Mouse (Mus musculus): Measurements from ENCODE around the gene Gne. TPM values are rescaled to one million over a fixed set of nuclear protein-coding genes. Genes with fewer than 3 reads are reported as not detected.

Gne gene
- 31.5 and 32.3 TPM in 2 replicates for total RNA-seq (2017)

DNA sequence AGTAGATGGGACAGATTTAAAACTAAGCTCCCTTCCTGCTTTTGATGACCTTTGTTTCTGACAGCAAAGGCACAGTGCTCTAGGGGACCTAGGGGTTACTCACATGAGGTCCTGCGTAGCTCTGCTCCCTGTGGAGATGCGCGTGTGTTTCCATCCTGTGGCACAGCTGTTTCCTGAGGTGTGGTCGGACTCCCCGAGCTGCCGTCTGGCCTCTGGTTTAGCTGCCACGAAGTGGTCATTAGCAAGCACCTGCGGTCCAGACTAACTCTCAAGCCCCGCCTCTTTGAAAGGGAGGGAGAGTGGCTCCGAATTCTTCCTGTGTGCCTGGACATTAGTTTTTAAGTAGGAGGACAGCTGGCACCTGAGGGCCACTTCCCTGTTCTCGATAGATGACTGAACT is at the start of gene Gne:
Gne (minus strand) TSS at position 233 of the 400 bp plus-strand sequence.
- ATAC-seq (replicated peaks in 1 of 2; ENCODE audit: insufficient read depth in 1 of 2, low FRiP score in 2 of 2, low TSS enrichment in 1 of 2, low read depth in 1 of 2, poor library complexity in 2 of 2, severe bottlenecking in 2 of 2): peak; percentile 37 to 84

DNA sequence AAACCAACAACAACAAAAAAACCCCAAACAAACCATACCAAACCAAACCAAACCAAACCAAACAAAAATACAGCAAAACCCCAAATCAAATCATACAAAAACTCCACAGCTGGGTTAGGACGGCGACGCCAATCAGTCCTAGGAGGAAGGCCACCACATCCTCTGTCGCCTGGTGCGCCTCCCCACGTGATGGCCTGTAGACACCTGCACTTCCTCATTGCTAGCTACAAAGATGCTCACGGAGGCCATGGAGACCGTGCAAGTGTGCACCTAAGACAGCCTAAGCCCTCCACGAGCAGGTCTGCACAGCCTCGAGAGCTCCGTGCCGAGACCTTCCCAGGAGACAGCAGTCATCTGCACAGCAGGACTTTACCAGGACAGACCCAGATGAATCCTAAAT is 42.8 kb upstream of the Gne start:
- peak; percentile 68 to 69; a peak in 3 of 4 replicates for ATAC-seq (replicated peaks in 1 of 2; ENCODE audit: insufficient read depth in 1 of 2, low FRiP score in 2 of 2, low TSS enrichment in 1 of 2, low read depth in 1 of 2, poor library complexity in 2 of 2, severe bottlenecking in 2 of 2)

DNA sequence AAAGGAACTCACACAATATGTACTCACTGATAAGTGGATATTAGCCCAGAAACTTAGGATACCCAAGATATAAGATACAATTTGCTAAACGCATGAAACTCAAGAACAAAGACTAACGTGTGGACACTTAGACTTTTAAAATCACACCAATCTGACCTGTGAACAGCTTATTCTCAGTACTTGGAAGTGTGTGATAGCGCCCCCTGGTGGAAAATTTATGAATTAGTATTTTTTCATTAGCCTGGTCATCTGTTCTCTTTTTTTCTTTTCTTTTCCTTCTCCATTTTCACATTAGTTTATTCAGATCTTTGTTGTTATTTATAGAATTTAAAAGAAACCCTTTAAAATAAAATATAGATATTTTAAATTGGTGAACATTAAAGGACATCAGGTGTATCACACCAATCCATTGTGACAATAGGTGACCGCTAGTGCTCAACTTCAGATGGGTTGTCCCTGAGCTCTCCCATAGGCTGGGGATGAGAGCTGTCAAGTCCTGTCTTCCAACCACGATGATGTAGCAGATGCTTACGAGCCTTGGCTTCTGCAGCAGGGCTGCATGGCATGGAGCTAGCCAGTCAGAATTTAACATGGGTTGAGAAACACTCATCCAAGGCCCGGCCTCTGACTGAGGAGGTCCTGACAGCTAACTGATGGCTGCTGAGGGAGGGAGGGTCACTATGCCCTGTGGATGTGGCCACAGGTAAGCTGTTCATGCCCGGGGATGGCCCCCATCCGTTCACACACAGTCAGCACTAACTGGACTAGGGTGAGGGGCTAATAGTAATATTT is 35.6 kb upstream of the Gne start:
- ATAC-seq (replicated peaks in 1 of 2; ENCODE audit: insufficient read depth in 1 of 2, low FRiP score in 2 of 2, low TSS enrichment in 1 of 2, low read depth in 1 of 2, poor library complexity in 2 of 2, severe bottlenecking in 2 of 2): no peak

DNA sequence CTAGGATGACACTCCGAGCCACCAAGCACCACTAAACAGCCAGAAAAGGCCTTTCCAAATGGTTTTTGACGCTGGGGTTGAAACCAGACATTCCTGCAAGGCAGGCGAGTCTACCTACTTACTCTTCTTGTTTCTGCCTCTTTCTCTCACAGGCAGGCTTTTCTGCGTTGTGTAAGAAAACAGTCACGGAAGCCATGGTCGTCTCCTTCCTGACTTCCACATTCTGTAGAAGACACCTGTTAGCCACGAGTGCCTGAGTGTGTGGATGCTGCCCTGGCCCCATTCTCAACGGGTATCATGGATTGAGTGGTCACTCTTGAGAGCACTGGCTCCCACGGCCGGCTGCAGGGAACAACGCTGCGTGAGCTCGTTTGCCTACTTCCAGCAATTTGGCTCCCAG is 31.1 kb upstream of the Gne start:
- no peak for ATAC-seq (replicated peaks in 1 of 2; ENCODE audit: insufficient read depth in 1 of 2, low FRiP score in 2 of 2, low TSS enrichment in 1 of 2, low read depth in 1 of 2, poor library complexity in 2 of 2, severe bottlenecking in 2 of 2)

DNA sequence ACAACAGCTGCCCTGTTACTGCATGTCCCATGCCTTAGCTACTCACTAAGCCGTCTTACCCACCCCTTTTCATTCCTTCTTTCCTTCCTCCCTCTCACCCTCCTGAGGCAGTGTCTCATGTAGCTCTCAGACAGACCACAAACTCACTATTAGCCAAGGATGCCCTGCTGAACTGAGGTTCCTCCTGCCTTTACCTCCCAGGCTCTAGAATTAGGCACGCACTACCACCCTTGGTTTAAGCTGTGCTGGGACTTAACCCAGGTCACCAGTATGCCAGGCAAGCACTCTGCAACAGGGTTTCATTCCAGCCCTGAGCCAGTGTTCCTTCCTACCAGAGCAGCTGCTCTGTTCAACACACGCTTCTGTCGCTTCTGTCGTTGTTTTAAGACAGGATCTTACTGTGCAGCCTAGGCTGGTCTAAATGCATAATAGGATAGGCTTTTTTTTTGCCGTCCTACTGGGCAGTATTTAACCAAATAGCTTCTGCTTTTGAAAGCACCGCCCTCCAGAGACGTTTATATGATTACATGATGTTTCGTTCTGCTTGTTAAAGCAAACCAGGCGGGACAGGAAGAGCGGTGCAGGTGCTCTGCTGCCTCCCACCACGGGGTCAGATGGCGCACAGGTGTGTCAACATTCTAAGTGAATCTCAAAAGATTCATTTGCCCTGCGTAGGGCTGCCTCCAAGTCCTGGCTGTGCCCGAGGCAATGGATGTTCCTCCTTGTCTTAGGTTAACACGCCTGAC is 29.6 kb upstream of the Gne start:
- ATAC-seq (replicated peaks in 1 of 2; ENCODE audit: insufficient read depth in 1 of 2, low FRiP score in 2 of 2, low TSS enrichment in 1 of 2, low read depth in 1 of 2, poor library complexity in 2 of 2, severe bottlenecking in 2 of 2): peak; percentile 33 to 58

GRCm38 (mm10) chr4:44112741-44113140 is 28.8 kb upstream of the Gne start:
- ATAC-seq (replicated peaks in 1 of 2; ENCODE audit: insufficient read depth in 1 of 2, low FRiP score in 2 of 2, low TSS enrichment in 1 of 2, low read depth in 1 of 2, poor library complexity in 2 of 2, severe bottlenecking in 2 of 2): no peak

DNA sequence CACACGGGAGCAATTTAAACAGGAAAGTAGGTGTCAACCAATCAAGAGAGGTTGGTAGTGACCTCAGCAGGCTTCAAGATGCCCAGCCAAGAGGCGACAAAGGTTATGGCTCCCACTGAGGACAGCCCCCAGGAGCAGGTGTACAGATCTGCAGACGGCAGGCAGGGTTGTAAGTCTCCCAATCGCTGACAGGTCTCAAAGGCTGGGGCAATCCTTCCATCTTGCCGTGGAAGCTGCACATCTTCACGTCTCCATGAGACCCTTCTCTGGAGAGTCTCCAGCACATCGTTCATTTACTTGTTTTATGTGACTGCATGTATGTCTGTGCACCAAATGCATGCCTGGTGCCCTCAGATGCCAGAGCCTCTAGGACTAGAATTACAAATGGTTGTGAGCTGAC is 26.8 kb upstream of the Gne start:
- no peak for ATAC-seq (replicated peaks in 1 of 2; ENCODE audit: insufficient read depth in 1 of 2, low FRiP score in 2 of 2, low TSS enrichment in 1 of 2, low read depth in 1 of 2, poor library complexity in 2 of 2, severe bottlenecking in 2 of 2)

DNA sequence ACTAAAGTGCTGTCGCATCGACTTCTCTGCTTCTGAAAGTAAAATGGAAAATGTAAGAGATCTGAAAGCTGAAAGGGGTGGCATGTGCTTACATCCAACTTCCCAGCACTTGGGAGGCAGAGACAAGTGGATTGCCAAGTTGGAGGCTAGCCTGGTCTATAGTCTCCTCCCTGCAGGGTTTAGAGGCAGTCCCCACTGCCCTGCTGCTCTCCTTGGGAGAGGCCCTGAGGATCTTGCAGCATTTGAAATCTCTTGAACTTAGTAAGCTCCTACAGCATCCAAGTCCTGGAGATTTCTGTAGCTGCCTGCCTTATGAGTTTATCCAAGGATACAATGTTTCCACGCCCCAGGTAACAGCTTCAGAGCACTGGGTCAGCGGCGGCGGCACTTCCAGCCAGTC is 24.3 kb upstream of the Gne start:
- ATAC-seq (replicated peaks in 1 of 2; ENCODE audit: insufficient read depth in 1 of 2, low FRiP score in 2 of 2, low TSS enrichment in 1 of 2, low read depth in 1 of 2, poor library complexity in 2 of 2, severe bottlenecking in 2 of 2): no peak

GRCm38 (mm10) chr4:44107339-44107738 is 23.4 kb upstream of the Gne start:
- ATAC-seq (replicated peaks in 1 of 2; ENCODE audit: insufficient read depth in 1 of 2, low FRiP score in 2 of 2, low TSS enrichment in 1 of 2, low read depth in 1 of 2, poor library complexity in 2 of 2, severe bottlenecking in 2 of 2): no peak

DNA sequence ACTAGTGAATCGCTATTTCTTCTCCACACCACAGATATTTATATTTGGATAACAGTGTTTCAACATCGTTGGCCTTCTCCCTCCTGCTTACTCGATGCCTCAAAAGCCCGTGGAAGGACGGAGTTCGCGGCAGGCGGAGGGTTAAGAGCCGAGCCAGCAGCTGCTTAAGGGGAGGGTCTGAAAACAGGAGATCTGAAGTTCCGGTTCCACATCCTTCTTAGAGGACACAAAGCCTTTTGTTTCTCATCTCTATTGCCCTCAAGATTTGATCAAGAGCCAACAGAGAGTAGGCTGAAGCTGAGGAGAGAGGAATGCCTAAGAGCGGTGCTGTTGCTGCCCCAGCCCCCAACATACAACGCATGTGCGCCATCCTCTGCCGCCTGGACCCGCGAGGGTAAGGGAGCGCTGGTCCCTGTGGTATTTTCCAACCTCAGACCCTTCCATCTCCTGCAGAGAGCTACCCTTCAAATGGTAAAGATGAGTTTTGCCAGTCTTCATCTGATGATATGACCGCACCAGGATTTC is 22.4 kb upstream of the Gne start:
- peak; percentile 29 to 41; a peak in 2 of 4 replicates for ATAC-seq (replicated peaks in 1 of 2; ENCODE audit: insufficient read depth in 1 of 2, low FRiP score in 2 of 2, low TSS enrichment in 1 of 2, low read depth in 1 of 2, poor library complexity in 2 of 2, severe bottlenecking in 2 of 2)

DNA sequence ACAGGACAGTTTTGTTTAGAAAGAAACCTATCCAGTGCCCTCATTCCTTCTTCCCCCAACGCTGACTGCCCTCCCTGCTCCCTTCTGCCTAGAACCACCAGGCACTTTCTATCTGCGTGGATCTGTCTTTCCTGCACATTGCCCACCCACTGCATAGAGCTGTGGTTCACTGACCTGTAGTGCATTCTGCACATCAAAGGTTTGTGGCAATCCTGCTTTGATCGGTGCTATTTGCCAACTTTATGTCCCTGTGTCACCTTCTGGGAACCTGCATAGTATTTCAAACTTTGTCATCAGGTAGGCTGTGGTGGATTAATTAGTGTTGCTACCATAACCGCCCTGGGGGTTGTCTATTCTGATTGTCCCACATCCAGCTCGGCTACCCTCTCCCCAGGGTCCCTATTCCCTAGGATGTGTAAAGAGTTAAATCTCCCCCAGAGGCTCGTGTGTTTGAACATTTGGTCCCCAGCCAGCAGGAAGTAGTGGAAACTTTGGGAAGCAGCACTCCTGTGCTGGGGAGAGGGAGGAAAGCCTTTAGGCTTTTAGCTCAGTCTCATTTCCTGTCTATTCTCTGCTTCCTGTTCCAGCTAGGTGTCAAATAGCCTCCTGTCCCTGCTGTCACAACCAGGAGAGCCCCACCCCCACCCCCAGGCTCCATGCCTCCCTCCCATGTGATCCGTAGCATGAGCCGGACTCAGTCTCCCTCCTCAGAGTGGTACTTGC is 20.4 kb upstream of the Gne start:
- ATAC-seq (replicated peaks in 1 of 2; ENCODE audit: insufficient read depth in 1 of 2, low FRiP score in 2 of 2, low TSS enrichment in 1 of 2, low read depth in 1 of 2, poor library complexity in 2 of 2, severe bottlenecking in 2 of 2): no peak

DNA sequence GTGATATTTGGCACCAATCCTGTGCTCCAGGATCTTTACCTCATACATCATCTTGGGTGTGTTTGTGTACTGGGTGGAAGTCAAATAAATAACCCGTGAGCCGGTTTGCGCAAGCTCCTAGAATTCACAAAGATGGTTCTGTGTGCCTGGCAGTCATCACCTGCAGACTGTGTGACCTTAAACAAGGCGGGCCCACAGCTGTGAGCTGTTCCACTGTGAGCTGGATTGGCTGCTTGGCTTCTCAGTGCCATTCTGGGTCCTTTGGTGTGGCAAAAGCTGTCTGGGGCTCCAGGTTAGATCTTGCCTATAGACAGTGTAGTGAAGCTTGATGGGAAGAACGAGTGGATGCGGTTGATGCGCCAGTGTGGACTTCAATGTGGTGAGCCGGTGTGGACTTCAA is 19.6 kb upstream of the Gne start:
- no peak for ATAC-seq (replicated peaks in 1 of 2; ENCODE audit: insufficient read depth in 1 of 2, low FRiP score in 2 of 2, low TSS enrichment in 1 of 2, low read depth in 1 of 2, poor library complexity in 2 of 2, severe bottlenecking in 2 of 2)

GRCm38 (mm10) chr4:44097576-44098335 is 13.8 kb upstream of the Gne start:
- ATAC-seq (replicated peaks in 1 of 2; ENCODE audit: insufficient read depth in 1 of 2, low FRiP score in 2 of 2, low TSS enrichment in 1 of 2, low read depth in 1 of 2, poor library complexity in 2 of 2, severe bottlenecking in 2 of 2): no peak

GRCm38 (mm10) chr4:44094475-44094874 is 10.5 kb upstream of the Gne start:
- ATAC-seq (replicated peaks in 1 of 2; ENCODE audit: insufficient read depth in 1 of 2, low FRiP score in 2 of 2, low TSS enrichment in 1 of 2, low read depth in 1 of 2, poor library complexity in 2 of 2, severe bottlenecking in 2 of 2): no peak

DNA sequence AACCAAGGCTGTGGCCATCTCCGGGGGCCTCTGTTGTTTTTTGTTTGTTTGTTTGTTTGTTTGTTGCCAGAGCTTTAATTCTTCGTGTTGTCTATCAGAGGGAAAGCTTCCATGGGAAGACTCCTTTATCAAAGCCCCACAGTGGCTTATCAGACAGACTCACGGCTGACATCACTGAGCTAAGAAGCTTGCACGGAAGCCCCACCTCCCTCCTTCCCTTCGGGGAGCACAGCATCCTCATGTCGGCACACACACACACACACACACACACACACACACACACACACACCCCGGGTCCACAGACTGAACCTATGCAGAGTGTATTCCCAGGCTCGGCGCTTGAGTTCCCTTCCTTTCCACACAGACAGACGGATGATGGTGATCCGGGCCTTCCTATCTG is 8.4 kb upstream of the Gne start:
- ATAC-seq (replicated peaks in 1 of 2; ENCODE audit: insufficient read depth in 1 of 2, low FRiP score in 2 of 2, low TSS enrichment in 1 of 2, low read depth in 1 of 2, poor library complexity in 2 of 2, severe bottlenecking in 2 of 2): no peak

DNA sequence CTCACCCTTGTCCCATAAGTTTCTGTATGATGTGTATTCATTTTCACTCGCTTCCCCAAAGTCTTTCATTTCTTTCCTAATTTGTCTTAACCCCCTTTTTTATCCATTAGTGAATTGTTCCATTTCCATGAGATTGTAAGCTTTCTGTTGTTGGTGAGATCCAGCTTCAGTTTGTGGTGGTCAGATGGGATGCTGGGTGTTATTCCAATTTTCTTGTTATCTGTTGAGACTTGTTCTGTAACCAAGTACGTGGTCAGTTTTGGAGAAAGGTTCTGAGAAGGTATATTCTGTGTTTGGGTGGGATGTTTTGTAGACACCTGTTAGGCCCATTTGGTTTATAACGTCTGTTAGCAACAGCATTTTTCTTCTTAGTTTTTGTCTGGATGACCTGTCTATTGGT is 1.6 kb upstream of the Gne start:
- no peak for ATAC-seq (replicated peaks in 1 of 2; ENCODE audit: insufficient read depth in 1 of 2, low FRiP score in 2 of 2, low TSS enrichment in 1 of 2, low read depth in 1 of 2, poor library complexity in 2 of 2, severe bottlenecking in 2 of 2)

DNA sequence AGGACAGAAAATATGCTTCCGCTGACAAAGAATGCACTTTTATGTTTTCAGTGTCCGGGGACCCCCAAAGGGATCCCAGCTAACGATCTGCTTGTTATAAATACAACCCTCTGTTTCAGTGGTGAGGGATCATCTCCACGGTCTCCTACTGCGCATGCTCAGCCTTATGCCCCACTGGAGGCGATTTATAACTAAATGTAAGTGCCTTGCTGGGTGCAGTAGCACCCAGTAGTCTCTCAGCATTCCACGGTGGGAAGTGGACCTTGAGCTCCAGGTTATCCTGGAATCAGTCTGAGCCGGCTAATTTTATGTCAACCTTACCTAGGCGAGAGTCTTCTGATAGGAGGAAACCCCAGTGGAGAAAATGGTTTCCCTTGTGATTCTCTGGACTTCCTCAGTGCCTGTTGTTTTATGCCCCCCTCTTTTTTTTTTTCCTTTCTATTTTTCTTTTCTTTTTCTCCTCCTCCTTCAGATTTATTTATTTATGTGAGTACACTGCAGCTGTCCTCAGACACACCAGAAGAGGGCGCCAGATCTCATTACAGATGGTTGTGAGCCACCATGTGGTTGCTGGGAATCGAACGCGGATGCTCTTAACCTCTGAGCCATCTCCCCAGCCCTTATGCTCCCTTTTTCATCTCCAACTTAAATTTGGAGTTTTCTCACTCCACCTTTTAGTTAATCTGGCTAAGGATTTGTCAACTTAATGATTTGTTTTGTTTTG is 787 bp upstream of the Gne start:
- no peak for ATAC-seq (replicated peaks in 1 of 2; ENCODE audit: insufficient read depth in 1 of 2, low FRiP score in 2 of 2, low TSS enrichment in 1 of 2, low read depth in 1 of 2, poor library complexity in 2 of 2, severe bottlenecking in 2 of 2)
